Mouse (Mus musculus) heart, adult 9 months (tissue): ENCODE data around the gene Lnp1.
"Not testable (repeated sequence)": the region's sequence is repeated elsewhere in the genome, so short reads cannot be mapped to it uniquely, and the experiment has no call there.

Experiments
- DNase-seq, 2 experiments: peaks; one replicate each; pipeline ENCODE4 v3.0.0; 2022; ENCODE audit warnings: low spot score in 2 of 2

The Lnp1 gene

GRCm38 (mm10) chr16:56928023-56928422 lies at the start of gene Lnp1:
Gene Lnp1 (minus strand): TSS chr16:56928061.
- no peak for DNase-seq

GRCm38 (mm10) chr16:56974646-56975045 lies 46.8 kb upstream of the Lnp1 start:
- no peak for DNase-seq

- not testable (repeated sequence) for DNase-seq
Measured at GRCm38 (mm10) chr16:56958311-56958710, 30.4 kb upstream of the Lnp1 start.

GRCm38 (mm10) chr16:56949085-56949484 lies 21.2 kb upstream of the Lnp1 start:
- no peak for DNase-seq

GRCm38 (mm10) chr16:56942341-56942740 lies 14.5 kb upstream of the Lnp1 start:
- DNase-seq: no peak

- DNase-seq: peak in 1 of 2 experiments; percentile 11
Measured at GRCm38 (mm10) chr16:56920102-56920657, 7.7 kb downstream of the Lnp1 start.

GRCm38 (mm10) chr16:56917230-56917629 lies 10.6 kb downstream of the Lnp1 start:
- DNase-seq: no peak

- DNase-seq: no peak
Measured at GRCm38 (mm10) chr16:56908986-56909385, 18.9 kb downstream of the Lnp1 start.

- not testable (repeated sequence) for DNase-seq
Measured at GRCm38 (mm10) chr16:56902206-56902605, 25.7 kb downstream of the Lnp1 start.

GRCm38 (mm10) chr16:56891583-56891982 lies 36.3 kb downstream of the Lnp1 start:
- DNase-seq: no peak

GRCm38 (mm10) chr16:56886616-56887116 lies 41.2 kb downstream of the Lnp1 start:
- no peak for DNase-seq

GRCm38 (mm10) chr16:56885824-56886615 lies 41.8 kb downstream of the Lnp1 start, which contains the start of gene Tmem45a:
Gene Tmem45a (minus strand): TSS chr16:56886166.
- peak; percentile 88 to 89 for DNase-seq

GRCm38 (mm10) chr16:56884811-56885210 lies 43.0 kb downstream of the Lnp1 start:
- DNase-seq: no peak

GRCm38 (mm10) chr16:56873410-56873809 lies 54.5 kb downstream of the Lnp1 start:
- no peak for DNase-seq

GRCm38 (mm10) chr16:56870458-56870857 lies 57.4 kb downstream of the Lnp1 start:
- DNase-seq: no peak

- DNase-seq: no peak
Measured at GRCm38 (mm10) chr16:56868361-56868760, 59.5 kb downstream of the Lnp1 start.

- DNase-seq: no peak
Measured at GRCm38 (mm10) chr16:56867591-56867990, 60.3 kb downstream of the Lnp1 start.
